Mouse (Mus musculus): Measurements from ENCODE around the gene Rpl32.

DNA sequence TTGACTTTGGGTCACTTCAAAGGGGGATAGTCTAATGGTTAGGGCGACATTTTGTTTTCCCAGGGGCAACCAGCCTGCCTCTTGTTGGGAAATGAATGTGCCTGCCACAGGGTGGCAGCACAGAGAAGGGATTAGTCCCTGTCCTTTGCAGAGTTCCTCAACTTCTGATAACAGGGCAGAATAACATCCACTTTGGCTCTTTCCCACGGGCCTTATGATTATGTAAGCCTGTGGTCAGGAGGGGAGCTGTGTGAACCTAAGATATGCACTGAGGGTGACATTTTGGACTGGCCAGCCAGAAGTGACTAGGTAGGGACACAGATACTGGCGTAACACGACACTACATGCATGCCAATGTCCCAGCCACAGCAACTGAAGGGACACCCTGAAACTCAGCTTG, 5.6 kb upstream of the Rpl32 start:
- TF ChIP-seq GATA1 (IDR thresholded peaks at IDR 0.05; ENCODE audit: low read length) (no peak), TAL1 (IDR thresholded peaks at IDR 0.05; ENCODE audit: low read length) (no peak)

All from erythroblast, embryonic 14.5 days (primary cell).